Mouse (Mus musculus) adrenal gland (tissue): ENCODE data around the gene Plk4.
"Not testable (repeated sequence)": the region's sequence is repeated elsewhere in the genome, so short reads cannot be mapped to it uniquely, and the experiment has no call there.

Experiments
- intact Hi-C: fragments of 180-260 bp; cut with DNase I; formaldehyde crosslinking; loops from one replicate; pipeline ENCODE4 v1.15.1; 2025
- long read RNA-seq, 2 experiments: library from polyadenylated mRNA; unstranded; transcript quantifications; one replicate each; pipeline ENCODE4 v2.0.0; 2020; ENCODE audit warnings: borderline replicate concordance in 1 of 2; ENCODE audit not compliant: insufficient replicate concordance in 1 of 2

The Plk4 gene
- long read RNA-seq, experiment 1, partial matches to known transcripts: 3 of 5 reads
- long read RNA-seq, experiment 1, other reads (novel, unspliced or antisense): 0 of 5 reads
- long read RNA-seq, experiment 2, partial matches to known transcripts: 1 of 5 reads
- long read RNA-seq, experiment 2, other reads (novel, unspliced or antisense): 1 of 5 reads

- intact Hi-C loops: no loop called here
These were observed at the start of gene Plk4 for GRCm38 (mm10) chr3:40799530-40800372. TSS of gene Plk4 (plus strand) at chr3:40800019.

GRCm38 (mm10) chr3:40760746-40761145, 39.1 kb upstream of the Plk4 start:
- intact Hi-C loops: no loop called here

GRCm38 (mm10) chr3:40761312-40761711, 38.5 kb upstream of the Plk4 start:
- intact Hi-C loops: no loop called here

- intact Hi-C loops: no loop called here
These were observed 6.0 kb upstream of the Plk4 start for GRCm38 (mm10) chr3:40793783-40794182.

- intact Hi-C loops: no loop called here
These were observed 1.8 kb upstream of the Plk4 start for GRCm38 (mm10) chr3:40798054-40798453.

- intact Hi-C loops: no loop called here
These were observed 1.3 kb upstream of the Plk4 start for GRCm38 (mm10) chr3:40798500-40798899.

GRCm38 (mm10) chr3:40800373-40800823, 579 bp downstream of the Plk4 start:
- intact Hi-C loops: no loop called here

- intact Hi-C loops: no loop called here
These were observed 7.1 kb downstream of the Plk4 start for GRCm38 (mm10) chr3:40806871-40807270.

- intact Hi-C loops: no loop called here
These were observed 8.9 kb downstream of the Plk4 start for GRCm38 (mm10) chr3:40808686-40809085.

GRCm38 (mm10) chr3:40809894-40810293, 10.1 kb downstream of the Plk4 start:
- intact Hi-C loops: no loop called here

- intact Hi-C loops: no loop called here
These were observed 13.5 kb downstream of the Plk4 start for GRCm38 (mm10) chr3:40813275-40813674.

GRCm38 (mm10) chr3:40845521-40845920, 45.7 kb downstream of the Plk4 start:
- intact Hi-C loops: loop anchor here (10.0 kb wide), 1 partner anchor 99 kb away; the partner anchor contains the start of gene Larp1b

- intact Hi-C loops: loop anchor here (10.0 kb wide), 1 partner anchor 98 kb away; the partner anchor contains the start of gene Larp1b
These were observed 46.7 kb downstream of the Plk4 start, which contains the start of gene Mfsd8 for GRCm38 (mm10) chr3:40846473-40846956. TSS of gene Mfsd8 (minus strand) at chr3:40846886.

GRCm38 (mm10) chr3:40846957-40847017, 47.0 kb downstream of the Plk4 start, which contains the start of gene Abhd18:
TSS of gene Abhd18 (plus strand) at chr3:40846970.
- intact Hi-C loops: loop anchor here (10.0 kb wide), 1 partner anchor 98 kb away; the partner anchor contains the start of gene Larp1b

GRCm38 (mm10) chr3:40847018-40847417, 47.2 kb downstream of the Plk4 start:
- intact Hi-C loops: loop anchor here (10.0 kb wide), 1 partner anchor 98 kb away; the partner anchor contains the start of gene Larp1b

GRCm38 (mm10) chr3:40847936-40848335, 48.1 kb downstream of the Plk4 start:
- intact Hi-C loops: loop anchor here (10.0 kb wide), 1 partner anchor 97 kb away; the partner anchor contains the start of gene Larp1b

- intact Hi-C loops: not testable (repeated sequence)
These were observed 53.4 kb downstream of the Plk4 start for GRCm38 (mm10) chr3:40853123-40853738.
